Mouse (Mus musculus) myocyte (in vitro differentiated cells): ENCODE data around the gene Btbd3. TPM values are rescaled to one million over a fixed set of nuclear protein-coding genes. Genes with fewer than 3 reads are reported as not detected.
"Not testable (repeated sequence)": the region's sequence is repeated elsewhere in the genome, so short reads cannot be mapped to it uniquely, and the experiment has no call there.

Experiments used
- H3K27me3 ChIP-seq: one replicate; pipeline ENCODE4 v1.6.1; 2011; ENCODE audit not compliant: control insufficient read depth, insufficient read depth, insufficient read length
- H3K36me3 ChIP-seq: one replicate; pipeline ENCODE4 v1.6.1; 2011; ENCODE audit not compliant: control insufficient read depth, insufficient read depth
- H3K4me2 ChIP-seq: one replicate; pipeline ENCODE4 v1.6.1; 2011; ENCODE audit warnings: low read depth, control low read depth
- H3K4me3 ChIP-seq: one replicate; pipeline ENCODE4 v1.5.1; 2011; ENCODE audit warnings: mild to moderate bottlenecking, control low read depth, moderate library complexity
- H3K79me2 ChIP-seq: one replicate; pipeline ENCODE4 v1.6.1; 2011; ENCODE audit not compliant: control insufficient read depth, insufficient read depth
- H3ac ChIP-seq: one replicate; pipeline ENCODE4 v1.6.1; 2011; ENCODE audit not compliant: control insufficient read depth, insufficient read length
- CEBPB ChIP-seq: IDR thresholded peaks from 2 replicates; pipeline ENCODE4 v1.6.1; 2011; ENCODE audit warnings: mild to moderate bottlenecking, moderate library complexity; ENCODE audit not compliant: poor library complexity, insufficient read depth, severe bottlenecking
- E2F4 ChIP-seq: IDR thresholded peaks from one replicate; pipeline ENCODE4 v1.6.1; 2011; ENCODE audit warnings: mild to moderate bottlenecking, control low read depth, moderate library complexity; ENCODE audit not compliant: insufficient read depth
- MAX ChIP-seq: IDR thresholded peaks from one replicate; pipeline ENCODE4 v1.6.1; 2011; ENCODE audit warnings: low read depth, mild to moderate bottlenecking, control low read depth
- MYOD1 ChIP-seq, 3 experiments: IDR thresholded peaks; one replicate each; pipeline ENCODE4 v1.6.1; 2011; ENCODE audit warnings: control low read depth in 2 of 3, low read depth in 2 of 3, mild to moderate bottlenecking in 2 of 3, moderate library complexity in 1 of 3; ENCODE audit not compliant: insufficient read length in 2 of 3, control insufficient read depth in 1 of 3
- MYOG ChIP-seq, 3 experiments: IDR thresholded peaks; one replicate each; pipeline ENCODE4 v1.6.1; 2011; ENCODE audit warnings: control low read depth in 2 of 3, low read depth in 2 of 3, mild to moderate bottlenecking in 2 of 3; ENCODE audit not compliant: insufficient read length in 2 of 3, control insufficient read depth in 1 of 3, insufficient read depth in 1 of 3
- POLR2A ChIP-seq: IDR thresholded peaks from one replicate; pipeline ENCODE4 v1.6.1; 2011; ENCODE audit warnings: low read depth, mild to moderate bottlenecking, control low read depth, moderate library complexity; ENCODE audit not compliant: insufficient read length
- POLR2AphosphoS2 ChIP-seq: IDR thresholded peaks from one replicate; pipeline ENCODE4 v1.6.1; 2011; ENCODE audit warnings: low read depth, control low read depth; ENCODE audit not compliant: insufficient read length
- REST ChIP-seq: IDR thresholded peaks from one replicate; pipeline ENCODE4 v1.6.1; 2011; ENCODE audit warnings: mild to moderate bottlenecking, control low read depth, moderate library complexity; ENCODE audit not compliant: insufficient read depth, insufficient read length
- SRF ChIP-seq: IDR thresholded peaks from one replicate; pipeline ENCODE4 v1.6.1; 2011; ENCODE audit warnings: low read depth; ENCODE audit not compliant: control insufficient read depth, insufficient read length
- TCF12 ChIP-seq: IDR thresholded peaks from one replicate; pipeline ENCODE4 v1.6.1; 2011; ENCODE audit warnings: mild to moderate bottlenecking, control low read depth; ENCODE audit not compliant: poor library complexity, insufficient read depth, severe bottlenecking
- TCF3 ChIP-seq: IDR thresholded peaks from one replicate; pipeline ENCODE4 v1.6.1; 2011; ENCODE audit warnings: low read depth, control low read depth; ENCODE audit not compliant: insufficient read length
- USF1 ChIP-seq: IDR thresholded peaks from one replicate; pipeline ENCODE4 v1.6.1; 2011; ENCODE audit warnings: low read depth, mild to moderate bottlenecking, control low read depth, moderate library complexity
- polyA plus RNA-seq: library from polyadenylated mRNA; unstranded; fragments of >200 nt; fragmentation: generic; extraction: Trizol; gene quantifications from one replicate; pipeline ENCODE4 v1.2.1, GENCODE M21; 2012; ENCODE audit warnings: missing spikeins

The Btbd3 gene
- polyA plus RNA-seq, 1 experiment: 2.9 TPM

- Histone ChIP-seq H3K79me2 (no peaks in the 10 kb centered on the region), H3K36me3 (no peaks in the 10 kb centered on the region), H3K4me2 (no peak overlapping the region), H3K27me3 (no peaks in the 10 kb centered on the region), H3K4me3 (no peak overlapping the region), H3ac (no peak overlapping the region)
- TF ChIP-seq USF1 (no peak), TCF12 (no peak), POLR2AphosphoS2 (no peak), SRF (no peak), TCF3 (no peak), MYOG (IDR thresholded peaks at IDR 0.05; ENCODE audit: control insufficient read depth in 1 of 3, insufficient read depth in 1 of 3, insufficient read length in 2 of 3, low read depth in 2 of 3) (no peak), POLR2A (no peak)
These were observed 66.1 kb downstream of the Btbd3 start for GRCm38 (mm10) chr2:138322270-138323114.

GRCm38 (mm10) chr2:138326367-138326766, 70.0 kb downstream of the Btbd3 start:
- H3K79me2 ChIP-seq: no peaks in the 10 kb centered on the region
- TF ChIP-seq REST (no peak), TCF12 (no peak), MYOG (IDR thresholded peaks at IDR 0.05; ENCODE audit: control insufficient read depth in 1 of 3, insufficient read depth in 1 of 3, insufficient read length in 2 of 3, low read depth in 2 of 3) (no peak), TCF3 (no peak), MYOD1 (IDR thresholded peaks at IDR 0.05; ENCODE audit: control insufficient read depth in 1 of 3, insufficient read length in 2 of 3, low read depth in 2 of 3) (no peak), POLR2A (no peak), MAX (no peak), CEBPB (no peak), POLR2AphosphoS2 (no peak), E2F4 (no peak), SRF (no peak), USF1 (no peak)
- H3K27me3 ChIP-seq: no peaks in the 10 kb centered on the region

GRCm38 (mm10) chr2:138334198-138334597, 77.8 kb downstream of the Btbd3 start:
- not testable (repeated sequence) for H3K4me3 ChIP-seq, H3K4me2 ChIP-seq, H3K27me3 ChIP-seq, H3ac ChIP-seq, H3K36me3 ChIP-seq, H3K79me2 ChIP-seq

More at GRCm38 (mm10) chr2:138326367-138326766, 70.0 kb downstream of the Btbd3 start:
- Histone ChIP-seq H3K4me3 (no peak overlapping the region), H3ac (no peak overlapping the region), H3K36me3 (no peaks in the 10 kb centered on the region), H3K4me2 (no peak overlapping the region)

GRCm38 (mm10) chr2:138337886-138338494, 81.6 kb downstream of the Btbd3 start:
- Histone ChIP-seq H3ac (no peak overlapping the region), H3K36me3 (no peaks in the 10 kb centered on the region), H3K79me2 (no peaks in the 10 kb centered on the region), H3K4me2 (no peak overlapping the region), H3K4me3 (no peak overlapping the region), H3K27me3 (no peaks in the 10 kb centered on the region)
- no peak for TF ChIP-seq MYOG (IDR thresholded peaks at IDR 0.05; ENCODE audit: control insufficient read depth in 1 of 3, insufficient read depth in 1 of 3, insufficient read length in 2 of 3, low read depth in 2 of 3)

GRCm38 (mm10) chr2:138338524-138338923, 82.2 kb downstream of the Btbd3 start:
- Histone ChIP-seq H3K4me2 (no peak overlapping the region), H3ac (no peak overlapping the region), H3K79me2 (no peaks in the 10 kb centered on the region), H3K4me3 (no peak overlapping the region), H3K27me3 (no peaks in the 10 kb centered on the region), H3K36me3 (no peaks in the 10 kb centered on the region)
- TF ChIP-seq TCF12 (no peak), MYOD1 (IDR thresholded peaks at IDR 0.05; ENCODE audit: control insufficient read depth in 1 of 3, insufficient read length in 2 of 3, low read depth in 2 of 3) (no peak), CEBPB (no peak), MAX (no peak), SRF (no peak), E2F4 (no peak), TCF3 (no peak), POLR2A (no peak), MYOG (IDR thresholded peaks at IDR 0.05; ENCODE audit: control insufficient read depth in 1 of 3, insufficient read depth in 1 of 3, insufficient read length in 2 of 3, low read depth in 2 of 3) (no peak), POLR2AphosphoS2 (no peak), REST (no peak), USF1 (no peak)
